Mouse (Mus musculus) liver, postnatal 0 days (tissue): Measurements from ENCODE around the gene Gm49373. TPM values are rescaled to one million over a fixed set of nuclear protein-coding genes. Genes with fewer than 3 reads are reported as not detected.

ENCODE experiments used
- ATAC-seq: fragments of 200-750 bp; cut with Nextera tagmentation; 2 replicates; pipeline ENCODE4 v1.8.0; 2017; ENCODE audit warnings: mild to moderate bottlenecking, moderate library complexity
- DNase-seq: peaks from one replicate; pipeline ENCODE4 v3.0.0-alpha.2; 2016
- H3K27ac ChIP-seq: fragments of 300-500 bp; sonication (generic); 2 replicates; pipeline ENCODE4 v1.5.1; 2014; ENCODE audit warnings: antibody characterized with exemption, moderate library complexity, mild to moderate bottlenecking, low read depth
- H3K27me3 ChIP-seq: fragments of 300-500 bp; sonication (generic); 2 replicates; pipeline ENCODE4 v1.6.1; 2014; ENCODE audit warnings: low read length, control low read depth, mixed read lengths; ENCODE audit not compliant: insufficient read depth
- H3K36me3 ChIP-seq: fragments of 300-500 bp; sonication (generic); replicated peaks from 2 replicates; pipeline ENCODE4 v1.6.1; 2014; ENCODE audit warnings: mild to moderate bottlenecking, control low read depth, low read length, moderate library complexity, mixed read lengths; ENCODE audit not compliant: insufficient read depth
- H3K4me1 ChIP-seq: fragments of 300-500 bp; sonication (generic); 2 replicates; pipeline ENCODE4 v1.6.1; 2014; ENCODE audit warnings: antibody characterized with exemption, mild to moderate bottlenecking, control low read depth; ENCODE audit not compliant: insufficient read depth
- H3K4me2 ChIP-seq: fragments of 300-500 bp; sonication (generic); 2 replicates; pipeline ENCODE4 v1.6.1; 2014; ENCODE audit warnings: low read depth, mild to moderate bottlenecking, low read length, moderate library complexity, mixed read lengths
- H3K4me3 ChIP-seq: fragments of 300-500 bp; sonication (generic); 2 replicates; pipeline ENCODE4 v1.5.1; 2014; ENCODE audit warnings: low read depth, low read length
- H3K9ac ChIP-seq: fragments of 300-500 bp; sonication (generic); replicated peaks from 2 replicates; pipeline ENCODE4 v1.6.1; 2014; ENCODE audit warnings: mild to moderate bottlenecking, moderate library complexity
- H3K9me3 ChIP-seq: fragments of 300-500 bp; sonication (generic); 2 replicates; pipeline ENCODE4 v1.6.1; 2016; ENCODE audit warnings: mild to moderate bottlenecking, control low read depth, low read length, mixed read lengths
- CTCF ChIP-seq: sonication (generic); IDR thresholded peaks from 2 replicates; pipeline ENCODE4 v1.5.1; 2016; ENCODE audit warnings: antibody characterized with exemption, low read depth
- EP300 ChIP-seq: IDR thresholded peaks from 2 replicates; pipeline ENCODE4 v1.6.1; 2016; ENCODE audit warnings: antibody characterized with exemption, low read depth, mild to moderate bottlenecking
- WGBS: fragments of 180-500 bp; shearing (Covaris S2); extraction: QIAGEN DNeasy Blood & Tissue Kit; methylation state at CpG from one replicate; pipeline ENCODE4 v1.1.7; 2014; ENCODE audit not compliant: insufficient replicate concordance; 5-methylcytosine and 5-hydroxymethylcytosine counted together
- polyA plus RNA-seq: library from polyadenylated mRNA; unstranded; fragments of >200 nt; fragmentation: Nextera tagmentation; extraction: Ambion mirVana; gene quantifications from 2 replicates; pipeline ENCODE4 v1.2.1, GENCODE M21; 2015

Gene Gm49373
- polyA plus RNA-seq, 1 experiment from 2014 or later = 0.06 TPM

DNA sequence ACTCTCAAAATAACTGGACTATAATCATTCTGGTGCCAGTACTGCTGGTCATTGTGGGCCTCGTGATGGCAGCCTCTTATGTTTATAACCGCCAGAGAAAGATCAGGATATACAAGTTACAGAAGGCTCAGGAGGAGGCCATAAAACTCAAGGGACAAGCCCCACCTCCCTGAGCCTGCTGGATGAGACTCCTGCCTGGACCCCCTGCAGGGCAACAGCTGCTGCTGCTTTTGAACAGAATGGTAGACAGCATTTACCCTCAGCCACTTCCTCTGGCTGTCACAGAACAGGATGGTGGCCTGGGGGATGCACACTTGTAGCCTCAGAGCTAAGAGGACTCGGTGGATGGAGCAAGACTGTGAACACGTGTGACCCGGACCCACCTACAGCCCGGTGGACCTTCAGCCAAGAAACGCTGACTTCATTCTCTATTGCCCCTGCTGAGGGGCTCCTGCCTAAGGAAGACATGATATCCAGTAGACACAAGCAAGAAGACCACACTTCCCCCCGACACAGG lies 45.1 kb downstream of the Gm49373 start:
- H3K9ac ChIP-seq = no peak overlapping the region
- WGBS = 68% methylated on average over 8 of the region's 8 CpGs
- ATAC-seq = no peak
- peaks cover 14% of the 10 kb centered on the region for H3K27me3 ChIP-seq
- peaks cover 29% of the 10 kb centered on the region for H3K36me3 ChIP-seq
- H3K4me1 ChIP-seq = peaks cover 45% of the 10 kb centered on the region
- TF ChIP-seq CTCF = no peak
- no peak for TF ChIP-seq EP300
- H3K4me3 ChIP-seq = no peak overlapping the region
- DNase-seq = no peak
- peak overlapping the region; percentile 22; the same call in 1 of the 2 replicates for H3K27ac ChIP-seq
- no peak overlapping the region for H3K4me2 ChIP-seq
- H3K9me3 ChIP-seq = no peaks in the 10 kb centered on the region

DNA sequence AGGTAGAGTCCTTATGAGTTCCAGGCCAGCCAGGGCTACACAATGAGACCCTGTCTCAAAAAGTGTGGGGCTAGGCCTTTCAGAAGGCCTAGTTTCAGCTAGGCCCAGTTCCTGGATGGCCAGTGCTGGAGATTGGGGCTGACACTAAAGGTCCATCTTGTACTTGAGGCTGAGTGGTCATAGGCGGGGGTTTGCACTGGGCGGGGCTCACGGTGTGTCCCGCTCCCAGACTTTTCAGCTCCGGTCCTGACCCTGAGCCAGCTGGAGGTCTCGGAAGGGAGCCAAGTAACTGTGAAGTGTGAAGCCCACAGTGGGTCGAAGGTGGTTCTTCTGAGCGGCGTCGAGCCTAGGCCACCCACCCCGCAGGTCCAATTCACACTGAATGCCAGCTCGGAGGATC lies 46.0 kb downstream of the Gm49373 start:
- WGBS = 94% methylated on average over 12 of the region's 12 CpGs
- DNase-seq (no peak), ATAC-seq (no peak)
- Histone ChIP-seq H3K27me3 (peaks cover 4% of the 10 kb centered on the region), H3K4me1 (peaks cover 36% of the 10 kb centered on the region), H3K27ac (no peak overlapping the region), H3K36me3 (peaks cover 29% of the 10 kb centered on the region), H3K9me3 (no peaks in the 10 kb centered on the region), H3K4me2 (no peak overlapping the region), H3K4me3 (no peak overlapping the region), H3K9ac (no peak overlapping the region)
- TF ChIP-seq EP300 = no peak
- no peak for TF ChIP-seq CTCF

DNA sequence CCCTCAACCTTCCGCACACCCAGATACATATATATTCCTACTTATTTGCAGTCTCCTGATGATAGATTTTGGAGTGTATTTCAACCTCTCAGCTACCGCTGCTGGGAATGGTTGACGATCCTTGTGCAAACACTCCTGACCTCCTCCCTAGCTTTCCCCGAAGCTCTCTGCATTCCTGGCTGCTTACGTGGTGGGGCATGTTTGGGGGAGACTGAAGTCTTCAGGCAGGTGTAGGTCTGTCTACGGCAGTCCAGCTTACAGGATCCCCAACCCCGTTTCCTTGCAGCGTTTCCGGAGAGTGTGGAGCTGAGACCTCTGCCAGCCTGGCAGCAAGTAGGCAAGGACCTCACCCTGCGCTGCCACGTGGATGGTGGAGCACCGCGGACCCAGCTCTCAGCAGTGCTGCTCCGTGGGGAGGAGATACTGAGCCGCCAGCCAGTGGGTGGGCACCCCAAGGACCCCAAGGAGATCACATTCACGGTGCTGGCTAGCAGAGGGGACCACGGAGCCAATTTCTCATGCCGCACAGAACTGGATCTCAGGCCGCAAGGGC lies 47.6 kb downstream of the Gm49373 start:
- 75% methylated on average over 19 of the region's 19 CpGs for WGBS
- no peak overlapping the region for H3K4me2 ChIP-seq
- no peak overlapping the region for H3K9ac ChIP-seq
- ATAC-seq (no peak), DNase-seq (no peak)
- H3K27me3 ChIP-seq = no peaks in the 10 kb centered on the region
- TF ChIP-seq CTCF (no peak), EP300 (no peak)
- no peak overlapping the region for H3K4me3 ChIP-seq
- H3K9me3 ChIP-seq = no peaks in the 10 kb centered on the region
- no peak overlapping the region for H3K27ac ChIP-seq
- peaks cover 24% of the 10 kb centered on the region for H3K4me1 ChIP-seq
- peaks cover 42% of the 10 kb centered on the region for H3K36me3 ChIP-seq

DNA sequence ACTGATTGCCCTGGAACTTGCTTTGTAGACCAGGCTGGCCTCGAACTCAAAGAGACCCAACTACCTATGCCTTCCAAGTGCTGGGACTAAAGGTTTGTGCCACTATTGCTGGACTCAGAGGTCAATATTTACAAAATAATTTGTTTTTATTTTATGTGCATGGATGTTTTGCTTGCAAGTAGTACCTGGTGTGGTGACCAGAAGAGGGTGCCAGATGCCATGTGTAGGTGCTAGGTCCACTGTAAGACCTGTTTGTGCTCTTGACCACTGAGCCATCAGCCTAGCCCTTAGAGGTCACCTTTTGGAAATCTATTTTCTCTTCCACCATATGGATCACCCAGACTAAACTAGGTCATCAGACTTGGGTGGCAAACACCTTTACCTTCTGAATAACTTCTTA lies 50.2 kb downstream of the Gm49373 start:
- H3K4me1 ChIP-seq = peaks cover 2% of the 10 kb centered on the region; the same call in 1 of the 2 replicates
- H3K9me3 ChIP-seq = no peaks in the 10 kb centered on the region
- H3K27me3 ChIP-seq = no peaks in the 10 kb centered on the region
- no peak for ATAC-seq
- no peak overlapping the region for H3K9ac ChIP-seq
- H3K27ac ChIP-seq = no peak overlapping the region
- DNase-seq = no peak
- no peak overlapping the region for H3K4me3 ChIP-seq
- no peak overlapping the region for H3K4me2 ChIP-seq
- 84% methylated on average over 1 of the region's 1 CpGs for WGBS
- peaks cover 38% of the 10 kb centered on the region for H3K36me3 ChIP-seq
- TF ChIP-seq EP300 (no peak), CTCF (peak; percentile 43)

DNA sequence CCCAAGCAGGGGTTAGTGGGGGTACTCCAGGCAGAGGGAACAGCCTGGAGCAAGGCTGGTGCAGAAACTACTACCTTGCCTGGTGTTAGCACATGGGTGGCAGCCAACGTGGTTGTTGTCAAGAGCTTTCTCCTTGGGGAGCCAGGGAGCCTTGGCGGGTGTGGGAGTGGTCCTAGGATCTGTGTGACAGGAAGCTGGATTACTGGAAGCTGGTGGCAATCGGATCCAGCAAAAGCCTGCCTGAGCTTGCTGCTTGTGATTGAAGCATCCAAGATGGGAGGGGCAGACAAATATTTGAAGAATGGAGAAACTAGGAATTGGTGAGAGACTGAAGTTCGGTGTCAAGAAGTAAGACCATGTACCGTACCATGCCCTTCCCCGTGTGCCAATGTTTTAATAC lies 50.6 kb downstream of the Gm49373 start:
- no peak for DNase-seq
- H3K4me3 ChIP-seq = no peak overlapping the region
- no peak overlapping the region for H3K4me2 ChIP-seq
- H3K9me3 ChIP-seq = no peaks in the 10 kb centered on the region
- no peak for ATAC-seq
- peaks cover under 1% of the 10 kb centered on the region for H3K4me1 ChIP-seq
- H3K36me3 ChIP-seq = peaks cover 34% of the 10 kb centered on the region
- WGBS = 69% methylated on average over 6 of the region's 6 CpGs
- no peak overlapping the region for H3K9ac ChIP-seq
- no peak for TF ChIP-seq EP300
- TF ChIP-seq CTCF = no peak
- H3K27ac ChIP-seq = no peak overlapping the region
- no peaks in the 10 kb centered on the region for H3K27me3 ChIP-seq

DNA sequence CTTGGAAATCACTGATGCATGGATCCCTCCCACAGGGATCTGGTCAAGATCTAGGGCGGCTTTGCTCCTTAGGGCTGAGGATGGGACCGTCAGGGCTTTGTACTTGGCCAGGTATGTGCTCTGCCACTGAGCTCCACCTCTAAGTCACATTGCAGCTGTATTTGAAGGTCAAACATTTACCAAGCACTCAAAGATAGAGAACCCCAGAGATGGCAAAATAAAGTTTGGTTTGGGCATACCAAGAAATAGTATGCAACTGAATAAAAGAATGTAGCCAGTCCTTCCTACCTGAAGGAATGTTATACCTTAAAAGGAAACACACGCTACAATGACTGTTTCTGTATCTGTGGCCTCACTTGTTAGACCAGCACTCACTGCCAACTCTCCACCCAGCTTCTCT lies 51.5 kb downstream of the Gm49373 start:
- no peak overlapping the region for H3K4me2 ChIP-seq
- 76% methylated on average over 3 of the region's 3 CpGs for WGBS
- H3K4me1 ChIP-seq = peaks cover 9% of the 10 kb centered on the region
- H3K36me3 ChIP-seq = peaks cover 25% of the 10 kb centered on the region
- no peak for TF ChIP-seq CTCF
- no peak for ATAC-seq
- H3K4me3 ChIP-seq = no peak overlapping the region
- no peaks in the 10 kb centered on the region for H3K27me3 ChIP-seq
- no peak for DNase-seq
- H3K9ac ChIP-seq = no peak overlapping the region
- no peak overlapping the region for H3K27ac ChIP-seq
- H3K9me3 ChIP-seq = no peaks in the 10 kb centered on the region

DNA sequence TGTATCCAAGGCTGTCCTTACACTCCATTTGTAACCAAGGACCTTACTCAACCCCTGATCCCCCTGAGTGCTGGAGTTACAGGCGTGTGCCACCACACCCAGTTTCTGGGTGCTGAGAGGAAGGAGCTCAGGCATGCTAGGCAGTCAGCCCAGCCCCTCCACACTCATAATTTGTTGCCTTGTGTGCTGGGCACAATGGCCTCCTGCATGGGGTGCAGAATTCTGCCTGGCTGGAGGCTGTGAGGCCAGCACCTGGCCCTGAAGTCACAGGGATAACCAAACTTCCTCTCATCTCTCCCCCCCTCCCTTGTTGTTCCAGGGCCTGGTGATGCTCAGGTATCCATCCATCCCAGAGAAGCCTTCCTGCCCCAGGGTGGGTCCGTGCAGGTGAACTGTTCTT lies 54.3 kb downstream of the Gm49373 start:
- Histone ChIP-seq H3K4me1 (peaks cover 23% of the 10 kb centered on the region), H3K27me3 (no peaks in the 10 kb centered on the region; the same call in 1 of the 2 replicates), H3K9ac (no peak overlapping the region), H3K27ac (no peak overlapping the region), H3K4me3 (no peak overlapping the region), H3K9me3 (no peaks in the 10 kb centered on the region), H3K36me3 (peaks cover 19% of the 10 kb centered on the region), H3K4me2 (no peak overlapping the region)
- 82% methylated on average over 2 of the region's 2 CpGs for WGBS
- TF ChIP-seq EP300 = no peak
- TF ChIP-seq CTCF = no peak
- ATAC-seq (no peak), DNase-seq (no peak)
